Mouse (Mus musculus): ENCODE measurements at regions not wholly inside any gene's neighbourhood (a gene's known extent, or its start where the extent isn't known, plus 50 kb on each side); places are given as distances from the start of the nearest gene placed in this dataset.

- no peak for DNase-seq (ENCODE audit: low spot score)
Observed at GRCm38 (mm10) chr3:159121626-159122025, 373.6 kb upstream of the Depdc1a start.

GRCm38 (mm10) chr3:159143867-159144266, 351.4 kb upstream of the Depdc1a start:
- peak; percentile 12 for DNase-seq (ENCODE audit: low spot score)

GRCm38 (mm10) chr3:159181504-159181903, 313.7 kb upstream of the Depdc1a start:
- DNase-seq (ENCODE audit: low spot score), result no peak

GRCm38 (mm10) chr3:159193189-159193588, 302.0 kb upstream of the Depdc1a start:
- no peak for DNase-seq (ENCODE audit: low spot score)

Measured in left cerebral cortex, adult 11 months (tissue).